Mouse (Mus musculus) ES-E14 (cell line): Measurements from ENCODE around the gene Slc4a11.
A peak's percentile ranks its signal among the peaks of the same experiment; 100 is the strongest.

Experiments used
- CHD2 ChIP-seq: IDR thresholded peaks from 2 replicates; pipeline ENCODE4 v1.6.1; 2014; ENCODE audit warnings: mild to moderate bottlenecking, low read depth, low read length, inconsistent platforms
- HCFC1 ChIP-seq: IDR thresholded peaks from 2 replicates; pipeline ENCODE4 v1.6.1; 2012; ENCODE audit warnings: low read length, inconsistent platforms, borderline replicate concordance; ENCODE audit not compliant: insufficient read depth
- MAFK ChIP-seq: IDR thresholded peaks from 2 replicates; pipeline ENCODE4 v1.6.1; 2014; ENCODE audit warnings: mild to moderate bottlenecking, low read depth, low read length, inconsistent platforms; ENCODE audit not compliant: insufficient read depth
- ZC3H11A ChIP-seq: IDR thresholded peaks from 2 replicates; pipeline ENCODE4 v1.6.1; 2012; ENCODE audit warnings: low read depth, mild to moderate bottlenecking, inconsistent platforms, low read length, borderline replicate concordance
- ZNF384 ChIP-seq: IDR thresholded peaks from 2 replicates; pipeline ENCODE4 v1.6.1; 2012; ENCODE audit warnings: low read depth, low read length, inconsistent platforms

- TF ChIP-seq HCFC1 (0 out of 2 replicates have a peak, but pooled peaks have one; percentile 59), MAFK (no peak), ZNF384 (no peak), ZC3H11A (no peak), CHD2 (no peak)
These were observed 29.8 kb downstream of the Slc4a11 start, which contains the start of gene Itpa for GRCm38 (mm10) chr2:130667559-130667958.
